Mouse (Mus musculus) megakaryocyte-erythroid progenitor cell, adult 5-6 weeks (primary cell): ENCODE measurements around the gene Gm853. TPM values are rescaled to one million over a fixed set of nuclear protein-coding genes. Genes with fewer than 3 reads are reported as not detected.

Source experiments
- ATAC-seq: replicated peaks from 2 replicates; pipeline ENCODE4 v1.8.0; 2016; ENCODE audit warnings: mild to moderate bottlenecking, inconsistent platforms; ENCODE audit not compliant: severe bottlenecking, poor library complexity, low FRiP score, low TSS enrichment
- total RNA-seq, 2 experiments: library from RNA; stranded (forward) in 1 of 2; stranded (reverse) in 1 of 2; fragments of 200-1000, 215-1000 nt in 1 of 2; fragments of >200 nt in 1 of 2; fragmentation: Nextera tagmentation in 1 of 2; gene quantifications; 2 replicates each; pipeline ENCODE4 v1.2.3; 2014 to 2017

Gm853 gene
- total RNA-seq, 2 experiments from 2014 or later, result not detected

DNA sequence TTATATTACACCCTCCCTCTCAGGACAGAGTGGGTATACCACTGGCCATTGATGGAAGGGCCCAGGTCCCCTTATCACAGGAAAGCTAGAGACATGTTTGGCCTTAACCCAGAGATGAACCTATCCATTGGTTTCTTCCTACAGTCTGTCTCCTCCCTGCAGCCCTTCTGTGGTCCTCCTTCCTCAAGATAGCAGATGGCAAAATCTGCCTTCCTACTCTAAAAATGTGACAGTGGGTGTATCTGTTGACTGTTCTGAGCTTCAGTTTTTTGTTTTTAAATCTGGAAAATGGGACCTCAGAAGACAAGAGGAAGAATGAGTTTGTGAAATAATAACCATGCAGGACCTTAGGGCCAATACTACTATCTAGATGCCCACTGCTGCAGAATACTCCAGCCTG, 1.9 kb upstream of the Gm853 start:
- ATAC-seq, result no peak

- no peak for ATAC-seq
Measured at GRCm38 (mm10) chr4:130220176-130220575, 2.0 kb downstream of the Gm853 start.

DNA sequence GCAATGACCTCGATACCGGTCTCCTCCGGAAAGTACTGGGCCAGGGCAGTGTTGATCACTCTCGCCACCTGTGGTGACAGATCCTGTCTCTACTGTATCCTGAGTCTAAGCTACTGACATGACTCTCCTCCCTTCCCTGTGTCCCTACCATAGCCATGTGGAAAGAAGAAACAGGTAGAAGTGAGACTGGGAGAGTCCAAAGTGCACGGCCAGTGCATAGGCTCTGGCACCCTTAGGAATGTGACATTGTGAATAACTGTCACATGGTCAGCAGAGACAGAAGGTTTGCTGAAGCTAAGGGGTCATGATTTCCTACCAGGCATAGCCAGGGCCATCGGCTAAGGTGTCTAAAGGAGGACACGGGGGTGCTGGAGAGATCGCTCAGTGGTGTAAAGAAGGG, 6.8 kb downstream of the Gm853 start:
- no peak for ATAC-seq

DNA sequence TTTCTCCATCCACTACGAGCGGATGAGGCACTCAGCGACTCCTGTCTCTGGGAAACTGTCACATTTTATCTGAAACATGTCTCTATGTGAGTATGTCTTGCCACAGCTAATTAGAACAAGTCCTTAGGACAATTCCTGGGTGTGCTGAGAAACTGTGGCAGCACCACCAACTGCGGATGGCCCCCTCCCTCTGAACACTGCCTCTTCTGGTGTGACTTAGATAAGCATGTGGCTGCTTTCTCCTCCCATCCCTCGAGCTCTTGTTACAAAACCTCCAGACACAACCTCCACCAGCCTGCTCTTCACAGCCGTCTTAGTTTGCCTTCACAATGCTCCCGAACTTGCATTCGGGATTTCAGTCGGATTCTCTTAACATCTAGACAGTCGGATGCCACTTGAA, 8.3 kb downstream of the Gm853 start:
- ATAC-seq, result peak; percentile 74

- ATAC-seq, result no peak
Measured at GRCm38 (mm10) chr4:130213197-130213596, 9.0 kb downstream of the Gm853 start.

DNA sequence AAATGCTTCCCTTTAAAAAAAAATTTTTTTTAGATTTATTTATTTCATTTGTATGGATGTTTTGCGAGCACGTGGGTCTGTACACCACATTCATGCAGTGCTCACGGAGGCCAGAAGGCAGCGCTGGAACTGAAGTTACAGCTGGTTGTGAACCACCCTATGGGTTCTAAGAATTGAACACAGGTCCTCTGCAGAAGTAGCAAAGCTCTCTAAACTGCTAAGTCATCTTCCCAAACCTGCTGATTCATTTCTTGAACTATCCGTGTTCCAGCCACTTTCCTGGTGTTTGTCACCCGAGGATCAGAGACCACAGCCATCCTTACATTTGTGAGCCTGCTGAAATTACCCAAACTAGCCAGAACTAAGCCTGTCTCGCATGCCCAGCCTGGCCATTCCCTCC, 9.8 kb downstream of the Gm853 start:
- ATAC-seq, result no peak

- peak; percentile 38; the same call in 1 of the 2 replicates for ATAC-seq
Measured at GRCm38 (mm10) chr4:130211870-130212269, 10.3 kb downstream of the Gm853 start.

DNA sequence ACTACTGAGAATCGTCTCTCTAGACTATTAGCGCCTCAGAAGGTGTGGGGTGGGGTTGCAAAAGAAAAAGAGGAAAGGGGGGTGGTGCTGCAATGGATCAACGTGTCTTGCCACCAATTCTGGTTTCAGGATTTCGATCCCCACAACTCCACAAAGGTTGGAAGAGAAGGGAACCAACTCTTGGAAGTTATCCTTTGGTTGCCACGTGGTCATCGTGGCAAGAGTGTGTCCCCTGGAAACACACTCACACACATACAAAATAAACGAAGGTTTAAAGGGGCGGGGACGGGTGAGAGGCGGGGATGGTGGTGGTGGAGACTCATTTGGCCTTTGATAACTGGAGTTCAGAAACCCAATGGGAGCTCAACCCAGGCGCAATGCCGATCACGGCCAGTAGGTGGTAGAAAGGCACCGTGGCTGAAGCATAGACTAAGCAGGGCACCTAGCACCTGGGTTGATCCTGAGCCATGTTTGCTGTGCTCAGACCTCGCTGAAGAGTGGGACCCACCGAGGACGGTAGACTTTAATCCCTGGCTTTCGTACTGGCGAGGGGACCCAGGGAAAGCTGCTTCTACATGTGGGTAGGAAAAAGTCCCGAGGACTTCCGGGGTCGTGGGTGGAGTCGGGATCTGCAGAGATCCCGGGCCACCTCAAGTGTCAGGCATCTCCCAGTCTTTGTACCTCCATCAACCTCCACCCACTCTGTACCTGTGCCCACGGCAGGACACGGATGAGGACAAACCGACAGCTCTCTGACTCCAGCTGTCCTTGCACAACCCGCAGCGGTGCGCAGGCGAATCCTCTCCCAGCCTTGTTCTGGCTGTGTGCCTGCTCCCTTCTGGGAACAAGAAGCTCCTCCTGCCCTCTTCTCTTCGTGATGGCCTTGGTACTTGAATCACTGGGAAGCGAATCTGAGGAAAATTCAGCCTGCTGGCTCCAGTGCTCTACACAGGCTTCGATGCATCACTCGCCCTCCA, 23.2 kb downstream of the Gm853 start:
- ATAC-seq, result peak; percentile 98

GRCm38 (mm10) chr4:130196542-130196941, 25.7 kb downstream of the Gm853 start:
- no peak for ATAC-seq

GRCm38 (mm10) chr4:130195924-130196323, 26.3 kb downstream of the Gm853 start:
- ATAC-seq, result no peak

DNA sequence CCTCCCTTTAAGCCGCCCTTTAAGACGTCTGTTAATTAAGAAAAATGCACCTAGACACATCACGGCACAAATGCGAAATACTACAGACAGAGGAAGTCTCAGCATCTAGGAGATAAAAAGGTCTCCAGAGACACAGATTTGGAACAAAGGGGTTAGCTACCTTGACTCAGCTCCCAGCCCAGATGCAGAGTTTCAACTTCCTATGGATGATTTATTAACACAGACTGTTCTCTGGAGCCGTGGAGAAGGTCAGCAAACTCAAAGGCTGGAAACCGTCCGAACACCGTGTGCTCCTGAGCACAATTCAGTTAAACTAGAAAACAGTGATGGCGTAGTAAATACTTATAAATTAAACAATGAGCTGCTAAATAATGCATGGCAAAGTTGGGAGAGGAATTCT, 29.9 kb downstream of the Gm853 start:
- no peak for ATAC-seq

- ATAC-seq, result no peak
Measured at GRCm38 (mm10) chr4:130189606-130190005, 32.6 kb downstream of the Gm853 start.

GRCm38 (mm10) chr4:130188806-130189297, 33.3 kb downstream of the Gm853 start:
- peak; percentile 91 for ATAC-seq

DNA sequence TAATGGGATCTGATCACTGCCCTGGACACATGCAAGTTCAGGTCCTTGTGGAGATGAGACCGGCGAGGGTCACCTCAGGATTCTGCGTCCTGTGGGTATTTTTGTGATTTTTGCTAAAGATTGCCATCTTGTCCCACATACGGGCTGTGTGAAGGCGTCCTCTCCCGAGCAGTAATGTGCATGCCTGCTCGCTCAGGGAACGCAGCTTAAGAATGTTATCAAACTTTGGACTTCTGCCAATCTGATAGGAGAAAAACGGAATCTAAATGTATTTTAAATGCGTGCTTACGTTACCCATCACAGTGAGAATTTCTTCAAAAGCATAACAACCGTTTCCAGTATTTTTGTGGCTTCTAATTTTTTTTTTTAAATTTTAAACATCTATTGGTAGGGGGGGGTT, 35.3 kb downstream of the Gm853 start:
- no peak for ATAC-seq

- no peak for ATAC-seq
Measured at GRCm38 (mm10) chr4:130186450-130186849, 35.8 kb downstream of the Gm853 start.

DNA sequence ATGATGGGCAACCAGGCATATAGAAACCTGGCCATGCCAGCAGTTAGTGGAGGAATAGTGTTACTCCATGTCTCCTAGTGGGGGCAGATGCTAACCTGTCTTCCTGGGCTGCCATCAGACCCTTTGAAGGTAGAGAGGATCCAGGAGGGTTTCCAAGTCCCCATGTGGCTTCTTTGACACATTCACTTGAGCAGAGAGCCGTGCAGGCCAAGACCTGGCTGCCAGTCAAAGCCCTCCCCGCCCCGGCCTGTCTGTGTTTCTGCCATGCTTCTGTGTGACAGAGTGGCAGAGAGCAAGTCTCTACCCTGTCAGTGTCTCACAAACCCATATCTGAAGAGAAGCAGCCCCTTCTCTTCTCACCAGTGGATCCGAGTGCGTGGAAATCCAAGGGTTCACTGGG, 38.3 kb downstream of the Gm853 start:
- ATAC-seq, result no peak

DNA sequence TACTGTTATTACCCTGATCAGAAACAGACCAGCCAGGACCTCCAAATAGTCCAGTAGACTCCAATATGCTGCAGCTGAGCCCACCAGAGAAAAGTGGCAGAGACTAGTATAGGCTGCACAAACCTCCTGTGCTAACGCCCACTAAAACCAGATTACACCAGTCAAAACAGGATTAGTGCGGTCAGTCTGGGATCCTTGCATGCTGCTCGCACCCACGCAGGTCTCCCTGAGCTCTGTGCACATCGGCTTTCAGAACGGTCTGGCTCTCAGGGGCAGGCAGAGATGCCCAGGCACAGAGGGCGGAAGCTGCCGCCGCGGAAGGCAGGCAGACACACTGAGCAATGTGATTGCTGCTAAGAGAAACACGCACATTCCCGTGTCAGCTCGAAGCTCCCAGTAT, 39.2 kb downstream of the Gm853 start:
- no peak for ATAC-seq

GRCm38 (mm10) chr4:130181886-130182285, 40.3 kb downstream of the Gm853 start:
- ATAC-seq, result no peak

DNA sequence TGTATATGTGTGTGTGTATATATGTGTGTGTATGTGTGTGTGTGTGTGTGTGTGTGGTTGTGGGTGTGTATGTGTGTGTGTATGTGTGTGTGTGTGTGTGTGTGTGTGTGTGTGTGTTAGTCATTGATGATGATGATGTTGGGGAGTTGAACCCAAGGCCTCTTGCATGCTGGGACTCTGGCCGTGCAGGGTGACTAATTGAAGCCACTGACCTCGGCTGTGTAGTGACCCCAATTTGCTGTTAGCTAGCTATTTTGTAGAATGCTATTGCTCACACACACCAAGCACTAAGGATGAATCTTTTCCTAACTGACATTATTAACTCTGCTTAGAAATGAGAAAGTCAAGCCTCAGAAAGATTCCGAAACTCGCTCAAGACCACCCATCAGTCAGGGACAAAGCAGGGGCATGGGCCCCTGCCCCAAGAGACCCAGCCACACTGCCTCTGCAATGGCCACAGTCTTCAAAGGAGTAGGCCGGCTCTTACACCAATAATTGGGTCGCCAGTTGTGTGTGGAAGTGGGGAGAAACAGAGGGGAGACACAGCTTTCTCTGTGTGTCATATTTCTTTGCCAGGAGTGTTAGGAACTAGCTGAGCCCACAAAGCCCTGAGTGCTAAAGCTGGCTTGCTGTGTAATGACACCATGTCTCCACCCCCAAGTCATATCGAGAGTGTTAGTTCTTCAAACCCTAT, 41.1 kb downstream of the Gm853 start:
- ATAC-seq, result no peak

DNA sequence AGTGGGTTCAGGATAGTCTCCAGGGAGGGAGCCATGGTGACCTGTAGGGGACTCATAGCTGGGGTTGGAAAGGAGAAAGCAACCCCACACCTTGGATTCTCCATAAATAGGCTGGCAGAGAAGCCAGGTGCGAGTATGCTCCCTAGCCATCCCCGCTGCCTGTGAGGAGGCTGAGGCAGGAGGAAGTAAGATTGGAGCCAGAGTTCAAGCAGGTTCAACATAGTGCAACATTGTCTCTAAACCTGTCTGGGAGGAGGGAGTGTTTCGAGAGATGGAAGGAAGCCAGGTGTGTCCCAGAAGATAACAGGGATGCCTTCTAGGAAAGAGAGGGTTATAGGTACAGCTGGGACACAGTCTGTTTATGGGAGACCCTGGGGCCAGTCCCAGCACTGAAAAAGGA, 42.3 kb downstream of the Gm853 start:
- no peak for ATAC-seq

DNA sequence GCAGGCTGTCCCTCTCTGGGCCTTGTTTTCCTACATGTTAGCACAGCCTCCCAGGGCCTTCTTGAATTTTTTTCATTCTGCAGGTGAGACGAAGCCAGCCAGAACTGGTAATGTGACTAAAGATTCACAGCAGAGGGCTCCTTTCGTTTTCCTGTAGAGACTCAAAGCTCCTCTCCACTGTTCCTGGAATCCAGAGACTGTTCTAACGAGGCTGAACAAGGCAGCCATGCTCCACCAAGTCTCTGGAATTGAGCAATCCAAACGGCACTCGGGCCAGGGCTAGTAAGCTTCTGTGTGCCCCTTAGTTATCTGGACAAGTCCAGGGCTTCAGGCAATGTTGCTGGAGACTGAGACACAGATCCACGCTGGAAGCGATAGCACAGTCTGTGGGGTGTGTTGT, 44.7 kb downstream of the Gm853 start:
- ATAC-seq, result no peak
